Mouse (Mus musculus) cerebellum, postnatal 25 days (tissue): ENCODE results near the gene Olfr462.

Source experiments
- DNase-seq, 2 experiments: peaks; one replicate each; pipeline ENCODE4 v3.0.0; 2021; ENCODE audit warnings: mixed read lengths in 2 of 2

Gene Olfr462

GRCm38 (mm10) chr11:87846968-87847600 lies 45.0 kb downstream of the Olfr462 start:
- no peak for DNase-seq

- DNase-seq, result no peak
Observed at GRCm38 (mm10) chr11:87841436-87841835, 50.6 kb downstream of the Olfr462 start.

- DNase-seq, result no peak
Observed at GRCm38 (mm10) chr11:87840676-87841075, 51.4 kb downstream of the Olfr462 start.
